ENCODE assay signal across 10 mouse cellular contexts in genomic region chr1:24195951-24196517, GRCm38 (mm10). TPM values are rescaled to one million over a fixed set of nuclear protein-coding genes. Genes with fewer than 3 reads are reported as not detected.
DNase-seq lines count a peak whose midpoint lies in the region; ATAC-seq lines count a peak whose summit lies in the region.
"Had no signal": no experiment of that assay in that cellular context is flagged by ENCODE, and none has a peak within 500 bp of the region (broad histone marks: within the 10 kb centered on the region; RNA-seq: fewer than 3 reads in every experiment).

No protein-coding gene starts in this region.

- H3K4me1 ChIP-seq in heart, embryonic 14.5 days (ENCODE audit: control insufficient read depth in 2 of 2, insufficient read depth in 2 of 2, low read length in 2 of 2), result peaks cover 3 to 9% of the 10 kb centered on the region in 2 experiments; a peak in 2 of 4 replicates
- peaks cover 22% of the 10 kb centered on the region; the same call in 1 of the 2 replicates for H3K4me1 ChIP-seq in embryonic facial prominence, embryonic 14.5 days (ENCODE audit: control insufficient read depth, insufficient read depth, low read length)
- H3K4me1 ChIP-seq: hindbrain, embryonic 15.5 days had no signal

- 0 out of 4 replicates have a peak overlapping the region, but pooled peaks of 1 of the 2 experiments have one; percentile 9 for H3K4me3 ChIP-seq in heart, embryonic 14.5 days (ENCODE audit: control insufficient read depth in 1 of 2, insufficient read depth in 1 of 2, low read depth in 1 of 2, low read length in 2 of 2)
- H3K4me3 ChIP-seq in embryonic facial prominence, embryonic 14.5 days (ENCODE audit: low read depth, low read length), result peak overlapping the region; percentile 22
- H3K4me3 ChIP-seq: hindbrain, embryonic 15.5 days had no signal

- no peaks in the 10 kb centered on the region for H3K27me3 ChIP-seq in heart, embryonic 14.5 days (ENCODE audit: control insufficient read depth, insufficient read depth, low read length)
- H3K27me3 ChIP-seq in embryonic facial prominence, embryonic 14.5 days (replicated peaks; ENCODE audit: control insufficient read depth, insufficient read depth, low read length), result no peaks in the 10 kb centered on the region
- H3K27me3 ChIP-seq: hindbrain, embryonic 15.5 days had no signal

- peak overlapping the region; percentile 36 for H3K4me2 ChIP-seq in heart, embryonic 14.5 days (ENCODE audit: low read length)
- H3K4me2 ChIP-seq in embryonic facial prominence, embryonic 14.5 days (ENCODE audit: low read depth, low read length), result peak overlapping the region; percentile 48
- H3K4me2 ChIP-seq: hindbrain, embryonic 15.5 days had no signal

- no peak for DNase-seq in heart, postnatal 4 days
- peak; percentile 20 for DNase-seq in Muller cell, postnatal 12 days (ENCODE audit: inconsistent ontology term)
- DNase-seq in embryonic facial prominence, embryonic 14.5 days (ENCODE audit: low spot score), result peak; percentile 76
- DNase-seq in hindlimb bud, embryonic 11.5 days (ENCODE audit: extremely low spot score, low read depth, low spot score), result peak; percentile 79
- no peak for DNase-seq in right cerebral cortex, adult 2 months (ENCODE audit: low spot score in 2 of 2)
- no peak for DNase-seq in thymus, postnatal 0 days (ENCODE audit: low spot score)
- DNase-seq in MN1 (ENCODE audit: low spot score), result no peak

- ATAC-seq in heart, embryonic 14.5 days (ENCODE audit: insufficient number of reproducible peaks, insufficient read depth, low FRiP score, low read depth), result peak; percentile 39; the same call in 1 of the 2 replicates
- ATAC-seq in embryonic facial prominence, embryonic 14.5 days (ENCODE audit: low read depth), result peak; percentile 93

- WGBS in heart, embryonic 14.5 days, result 19% methylated on average over 3 of the region's 3 CpGs
- WGBS in embryonic facial prominence, embryonic 14.5 days, result 10% methylated on average over 3 of the region's 3 CpGs

- no peak overlapping the region for H3K9ac ChIP-seq in heart, embryonic 14.5 days (ENCODE audit: low read length)
- peak overlapping the region; percentile 44 for H3K9ac ChIP-seq in embryonic facial prominence, embryonic 14.5 days (ENCODE audit: low read depth, low read length)
- H3K9ac ChIP-seq: hindbrain, embryonic 15.5 days had no signal

- H3K9me3 ChIP-seq in heart, embryonic 14.5 days (ENCODE audit: control insufficient read depth, low read length), result no peaks in the 10 kb centered on the region
- H3K9me3 ChIP-seq in embryonic facial prominence, embryonic 14.5 days (ENCODE audit: control insufficient read depth, low read length), result no peaks in the 10 kb centered on the region
- H3K9me3 ChIP-seq: hindbrain, embryonic 15.5 days had no signal

- H3K36me3 ChIP-seq in heart, embryonic 14.5 days (ENCODE audit: control insufficient read depth, insufficient read depth, low read length), result no peaks in the 10 kb centered on the region
- H3K36me3 ChIP-seq in embryonic facial prominence, embryonic 14.5 days (ENCODE audit: control insufficient read depth, insufficient read depth, low read length), result no peaks in the 10 kb centered on the region
- H3K36me3 ChIP-seq: hindbrain, embryonic 15.5 days had no signal

- H3K27ac ChIP-seq in heart, embryonic 14.5 days (replicated peaks in 1 of 2; ENCODE audit: control insufficient read depth in 1 of 2, insufficient read depth in 1 of 2, low read depth in 2 of 2, low read length in 2 of 2), result peak overlapping the region; percentile 19 to 53; a peak in 1 of 4 replicates
- H3K27ac ChIP-seq in embryonic facial prominence, embryonic 14.5 days (replicated peaks; ENCODE audit: low read depth, low read length), result peak overlapping the region; percentile 75
- H3K27ac ChIP-seq: hindbrain, embryonic 15.5 days had no signal

RNA-seq across cellular contexts. Expression of gene Col9a1, which starts 18.6 kb away (rescaled TPM):
- 4.8 and 6.9 TPM in 2 replicates for polyA plus RNA-seq in heart, embryonic 14.5 days (2014; fragmentation: Nextera tagmentation; extraction: Ambion mirVana)
- total RNA-seq in heart, postnatal 4 days (2021), result under 1 TPM; 0.50 to 0.86 TPM
- polyA plus RNA-seq in embryonic facial prominence, embryonic 14.5 days (2014; fragmentation: Nextera tagmentation; extraction: Ambion mirVana), result 81.9 and 118 TPM in 2 replicates
- 0.81 and 0.91 TPM in 2 replicates for polyA plus RNA-seq in thymus, postnatal 0 days (2015; fragmentation: Nextera tagmentation; extraction: Ambion mirVana)
- total RNA-seq: megakaryocyte progenitor cell, adult 5-6 weeks had no signal

Comparison
In these comparisons a context has a peak if more than half of its experiments do, and no peak if none do; other contexts are left out.
1. DNase-seq: peak in Muller cell, postnatal 12 days (single experiment), embryonic facial prominence, embryonic 14.5 days (single experiment) and hindlimb bud, embryonic 11.5 days (single experiment); none in heart, postnatal 4 days (single experiment), right cerebral cortex, adult 2 months (0 of 2), thymus, postnatal 0 days (single experiment) and MN1 (single experiment).
2. RNA of gene Col9a1, which starts 18.6 kb away (polyA plus RNA-seq): 81.9 to 118 TPM in embryonic facial prominence, embryonic 14.5 days; 4.8 to 6.9 TPM in heart, embryonic 14.5 days and 0.81 to 0.91 TPM in thymus, postnatal 0 days; every median in the first group is over 10 times any median in the second.